Mouse (Mus musculus) olfactory bulb, adult 2 months (tissue): ENCODE measurements around the gene Abcc3.

ENCODE experiments used
- CTCF ChIP-seq: fragments of 200-500 bp; IDR thresholded peaks from 2 replicates; pipeline ENCODE4 v1.5.1; 2012; ENCODE audit warnings: low read depth, mild to moderate bottlenecking, low read length, moderate library complexity; ENCODE audit not compliant: insufficient read depth
- POLR2A ChIP-seq: fragments of 200-500 bp; IDR thresholded peaks from 2 replicates; pipeline ENCODE4 v1.6.1; 2012; ENCODE audit warnings: mild to moderate bottlenecking, low read depth, low read length, moderate library complexity; ENCODE audit not compliant: insufficient read depth

DNA sequence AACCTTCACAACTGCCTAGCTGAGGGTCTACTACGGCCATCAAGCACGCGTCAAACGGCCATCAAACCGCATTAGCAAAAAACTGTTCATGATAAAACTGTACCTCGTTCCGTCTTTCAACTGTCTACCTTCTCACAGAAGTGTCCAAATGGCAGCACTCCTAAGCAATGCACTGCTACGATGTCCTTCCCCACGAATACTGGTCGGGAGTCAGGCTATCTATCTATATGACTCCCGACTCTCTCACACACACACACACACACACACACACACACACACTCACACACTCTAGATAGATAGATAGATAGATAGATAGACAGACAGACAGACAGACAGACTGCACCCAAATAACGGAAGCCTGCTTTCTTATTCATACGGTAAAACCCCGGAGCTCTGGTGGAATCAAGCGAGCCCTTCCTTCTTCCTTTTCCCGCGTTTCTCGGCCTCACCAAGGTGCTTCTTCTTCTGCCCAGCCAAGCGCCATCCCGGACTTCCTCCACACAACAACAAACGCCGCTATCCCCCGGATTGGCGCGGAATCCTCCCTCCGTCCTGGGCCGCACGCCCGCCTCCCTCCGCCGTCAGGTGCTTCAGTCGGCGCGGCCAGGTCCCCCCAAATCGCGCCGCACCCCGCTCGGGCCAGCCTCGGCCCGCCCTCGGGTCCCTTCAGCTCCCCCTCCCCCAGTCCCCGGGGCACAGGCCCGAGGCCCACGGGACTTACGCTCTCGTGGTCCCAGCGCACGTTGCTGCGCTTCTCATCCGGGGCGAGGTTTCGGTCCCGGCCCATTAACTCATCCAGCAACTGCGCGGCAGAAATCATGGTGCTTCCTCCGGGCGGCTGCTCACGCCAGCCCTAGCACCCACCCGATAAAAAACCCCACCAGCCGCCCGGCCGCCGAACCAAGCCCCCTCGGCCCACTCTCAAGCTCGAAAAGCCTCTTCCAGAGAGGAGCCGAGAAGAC is 71.5 kb downstream of the Abcc3 start:
- TF ChIP-seq CTCF (no peak), POLR2A (no peak)
